Mouse (Mus musculus): ENCODE measurements around the gene Pdcd11. TPM values are rescaled to one million over a fixed set of nuclear protein-coding genes. Genes with fewer than 3 reads are reported as not detected.
A peak's percentile ranks its signal among the peaks of the same experiment; 100 is the strongest.

Gene Pdcd11
- total RNA-seq, 1 experiment, result 117 TPM

- DNase-seq (ENCODE audit: low read depth, low spot score), result no peak
- Histone ChIP-seq H3K4me3 (ENCODE audit: insufficient read depth in 1 of 2, low read depth in 1 of 2, low read length in 2 of 2, poor library complexity in 1 of 2, severe bottlenecking in 1 of 2) (no peak overlapping the region), H3K4me1 (ENCODE audit: control insufficient read depth in 2 of 2, insufficient read depth in 2 of 2, low read length in 2 of 2, poor library complexity in 1 of 2) (peaks cover 5 to 30% of the 10 kb centered on the region in 2 experiments; a peak in 3 of 4 replicates), H3K9ac (ENCODE audit: insufficient read depth, low read depth, low read length, poor library complexity, severe bottlenecking) (no peak overlapping the region), H3K27ac (ENCODE audit: insufficient read depth, low read depth, low read length, poor library complexity, severe bottlenecking) (no peak overlapping the region), H3K36me3 (ENCODE audit: control insufficient read depth, insufficient read depth, low read length, poor library complexity, severe bottlenecking) (no peaks in the 10 kb centered on the region), H3K9me3 (ENCODE audit: control insufficient read depth, insufficient read depth, low read depth, low read length) (no peaks in the 10 kb centered on the region)
- in situ Hi-C loops (cut with MboI; ENCODE audit: low sequenced_read_pairs in 2 of 2, unreplicated experiment in 2 of 2), result no loop called here
- TF ChIP-seq HCFC1 (IDR thresholded peaks at IDR 0.05; ENCODE audit: borderline replicate concordance, insufficient read depth, low read length) (no peak), CHD2 (IDR thresholded peaks at IDR 0.05; ENCODE audit: low read depth, low read length) (no peak), ZNF384 (IDR thresholded peaks at IDR 0.05; ENCODE audit: low read depth, low read length) (no peak), MAFK (IDR thresholded peaks at IDR 0.05; ENCODE audit: insufficient read depth, low read depth, low read length) (no peak), ZC3H11A (IDR thresholded peaks at IDR 0.05; ENCODE audit: borderline replicate concordance, low read depth, low read length) (no peak)
These were observed 51.9 kb downstream of the Pdcd11 start for GRCm38 (mm10) chr19:47142438-47142837.

- peaks cover 5 to 19% of the 10 kb centered on the region in 2 experiments; a peak in 2 of 4 replicates for H3K4me1 ChIP-seq (ENCODE audit: control insufficient read depth in 2 of 2, insufficient read depth in 2 of 2, low read length in 2 of 2, poor library complexity in 1 of 2)
- H3K27ac ChIP-seq (ENCODE audit: insufficient read depth, low read depth, low read length, poor library complexity, severe bottlenecking), result no peak within 1 kb of the TSS
- no peak within 1 kb of the TSS for H3K9ac ChIP-seq (ENCODE audit: insufficient read depth, low read depth, low read length, poor library complexity, severe bottlenecking)
- in situ Hi-C loops (cut with MboI; ENCODE audit: low sequenced_read_pairs in 2 of 2, unreplicated experiment in 2 of 2), result no loop called here
- no peak within 1 kb of the TSS for H3K4me3 ChIP-seq (ENCODE audit: insufficient read depth in 1 of 2, low read depth in 1 of 2, low read length in 2 of 2, poor library complexity in 1 of 2, severe bottlenecking in 1 of 2)
- H3K36me3 ChIP-seq (ENCODE audit: control insufficient read depth, insufficient read depth, low read length, poor library complexity, severe bottlenecking), result no peaks in the 10 kb centered on the region
- no peaks in the 10 kb centered on the region for H3K9me3 ChIP-seq (ENCODE audit: control insufficient read depth, insufficient read depth, low read depth, low read length)
- no peak for TF ChIP-seq ZNF384 (IDR thresholded peaks at IDR 0.05; ENCODE audit: low read depth, low read length)
- no peak for TF ChIP-seq ZC3H11A (IDR thresholded peaks at IDR 0.05; ENCODE audit: borderline replicate concordance, low read depth, low read length)
- no peak for TF ChIP-seq CHD2 (IDR thresholded peaks at IDR 0.05; ENCODE audit: low read depth, low read length)
- TF ChIP-seq MAFK (IDR thresholded peaks at IDR 0.05; ENCODE audit: insufficient read depth, low read depth, low read length), result no peak
- no peak for DNase-seq (ENCODE audit: low read depth, low spot score)
These were observed 53.6 kb downstream of the Pdcd11 start, which contains the start of gene Calhm1 for GRCm38 (mm10) chr19:47144154-47144553. Gene Calhm1, minus strand, starts transcription at chr19:47144254.

- Histone ChIP-seq H3K9me3 (ENCODE audit: control insufficient read depth, insufficient read depth, low read depth, low read length) (no peaks in the 10 kb centered on the region), H3K27ac (ENCODE audit: insufficient read depth, low read depth, low read length, poor library complexity, severe bottlenecking) (no peak overlapping the region), H3K36me3 (ENCODE audit: control insufficient read depth, insufficient read depth, low read length, poor library complexity, severe bottlenecking) (no peaks in the 10 kb centered on the region), H3K9ac (ENCODE audit: insufficient read depth, low read depth, low read length, poor library complexity, severe bottlenecking) (no peak overlapping the region), H3K4me1 (ENCODE audit: control insufficient read depth in 2 of 2, insufficient read depth in 2 of 2, low read length in 2 of 2, poor library complexity in 1 of 2) (peaks cover 0 to 26% of the 10 kb centered on the region in 2 experiments; a peak in 3 of 4 replicates), H3K4me3 (ENCODE audit: insufficient read depth in 1 of 2, low read depth in 1 of 2, low read length in 2 of 2, poor library complexity in 1 of 2, severe bottlenecking in 1 of 2) (no peak overlapping the region)
- TF ChIP-seq ZNF384 (IDR thresholded peaks at IDR 0.05; ENCODE audit: low read depth, low read length) (no peak), CHD2 (IDR thresholded peaks at IDR 0.05; ENCODE audit: low read depth, low read length) (no peak), HCFC1 (IDR thresholded peaks at IDR 0.05; ENCODE audit: borderline replicate concordance, insufficient read depth, low read length) (no peak), ZC3H11A (IDR thresholded peaks at IDR 0.05; ENCODE audit: borderline replicate concordance, low read depth, low read length) (no peak), MAFK (IDR thresholded peaks at IDR 0.05; ENCODE audit: insufficient read depth, low read depth, low read length) (no peak)
- in situ Hi-C loops (cut with MboI; ENCODE audit: low sequenced_read_pairs in 2 of 2, unreplicated experiment in 2 of 2), result no loop called here
- DNase-seq (ENCODE audit: low read depth, low spot score), result no peak
These were observed 57.8 kb downstream of the Pdcd11 start for GRCm38 (mm10) chr19:47148267-47148847.

- Histone ChIP-seq H3K4me1 (ENCODE audit: control insufficient read depth in 2 of 2, insufficient read depth in 2 of 2, low read length in 2 of 2, poor library complexity in 1 of 2) (peaks cover 0 to 21% of the 10 kb centered on the region in 2 experiments; a peak in 3 of 4 replicates), H3K9ac (ENCODE audit: insufficient read depth, low read depth, low read length, poor library complexity, severe bottlenecking) (no peak overlapping the region), H3K4me3 (ENCODE audit: insufficient read depth in 1 of 2, low read depth in 1 of 2, low read length in 2 of 2, poor library complexity in 1 of 2, severe bottlenecking in 1 of 2) (no peak overlapping the region), H3K36me3 (ENCODE audit: control insufficient read depth, insufficient read depth, low read length, poor library complexity, severe bottlenecking) (no peaks in the 10 kb centered on the region), H3K27ac (ENCODE audit: insufficient read depth, low read depth, low read length, poor library complexity, severe bottlenecking) (peak overlapping the region; percentile 54; the same call in 1 of the 2 replicates), H3K9me3 (ENCODE audit: control insufficient read depth, insufficient read depth, low read depth, low read length) (no peaks in the 10 kb centered on the region)
- TF ChIP-seq MAFK (IDR thresholded peaks at IDR 0.05; ENCODE audit: insufficient read depth, low read depth, low read length), result no peak
- no peak for TF ChIP-seq HCFC1 (IDR thresholded peaks at IDR 0.05; ENCODE audit: borderline replicate concordance, insufficient read depth, low read length)
- peak; percentile 90 for TF ChIP-seq ZNF384 (IDR thresholded peaks at IDR 0.05; ENCODE audit: low read depth, low read length)
- no peak for TF ChIP-seq ZC3H11A (IDR thresholded peaks at IDR 0.05; ENCODE audit: borderline replicate concordance, low read depth, low read length)
- no peak for TF ChIP-seq CHD2 (IDR thresholded peaks at IDR 0.05; ENCODE audit: low read depth, low read length)
- in situ Hi-C loops (cut with MboI; ENCODE audit: low sequenced_read_pairs in 2 of 2, unreplicated experiment in 2 of 2), result no loop called here
- DNase-seq (ENCODE audit: low read depth, low spot score), result no peak
These were observed 59.3 kb downstream of the Pdcd11 start for GRCm38 (mm10) chr19:47149854-47150253.
